Mouse (Mus musculus) neutrophil, adult 5-6 weeks (primary cell): ENCODE results near the gene Atg3. TPM values are rescaled to one million over a fixed set of nuclear protein-coding genes. Genes with fewer than 3 reads are reported as not detected.

Experiments
- ATAC-seq: fragments of 151-379, 151-347 bp; 2 replicates; pipeline ENCODE4 v1.8.0; 2017; ENCODE audit warnings: mild to moderate bottlenecking, moderate TSS enrichment; ENCODE audit not compliant: insufficient number of reproducible peaks, poor library complexity, low FRiP score, severe bottlenecking; ENCODE audit errors: extremely low read depth
- total RNA-seq: library from RNA; stranded (forward); fragments of 200-1000 nt; gene quantifications from 2 replicates; pipeline ENCODE4 v1.2.3, GENCODE M21; 2017

Atg3 gene
- 207 and 231 TPM in 2 replicates for total RNA-seq

DNA sequence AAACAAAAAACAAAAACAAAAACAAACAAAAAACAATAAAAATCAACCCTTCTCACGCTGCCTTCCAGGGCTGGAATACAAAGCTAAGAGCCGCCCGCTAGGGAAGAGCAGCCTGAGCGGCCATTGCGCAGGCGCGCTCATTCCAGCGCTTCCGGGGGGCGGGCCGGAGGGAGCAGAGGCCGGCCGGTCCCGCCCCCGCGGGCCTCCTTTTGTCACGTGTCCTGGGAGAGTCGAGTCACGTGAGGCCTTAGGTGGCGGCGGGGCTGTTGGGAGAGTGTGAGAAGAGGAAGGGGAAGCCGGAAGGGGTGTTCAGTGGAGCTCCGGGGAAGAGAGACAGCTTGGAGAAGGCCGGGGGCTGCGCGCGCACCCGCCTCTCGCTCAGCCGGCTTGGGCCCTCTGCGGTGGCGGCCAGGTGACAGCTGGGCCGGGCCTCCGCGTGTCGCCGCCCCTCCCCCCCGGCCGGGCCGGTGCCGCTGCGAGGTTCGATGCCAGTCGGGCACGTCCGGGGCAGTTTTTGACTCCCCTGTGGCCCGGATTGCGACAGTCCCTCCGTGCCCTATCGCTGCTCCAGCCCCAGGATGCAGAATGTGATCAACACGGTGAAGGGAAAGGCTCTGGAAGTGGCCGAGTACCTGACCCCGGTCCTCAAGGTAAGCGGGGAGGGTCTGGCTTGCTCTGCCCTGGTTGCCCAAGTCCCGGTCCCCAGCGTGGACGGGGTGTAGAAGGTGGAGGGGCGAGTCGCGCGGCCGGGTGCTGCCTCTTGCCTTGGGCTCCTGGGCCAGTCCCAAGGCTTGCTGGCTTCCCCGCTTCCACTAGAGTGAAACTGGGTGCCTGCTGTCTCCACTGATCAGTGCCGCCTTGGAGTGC is at the start of gene Atg3, which contains the start of gene Slc35a5:
Atg3 (plus strand) TSS at position 264 of the 867 bp plus-strand sequence.
Slc35a5 (minus strand) TSS at position 185 of the 867 bp plus-strand sequence.
- ATAC-seq = peak; percentile 92

DNA sequence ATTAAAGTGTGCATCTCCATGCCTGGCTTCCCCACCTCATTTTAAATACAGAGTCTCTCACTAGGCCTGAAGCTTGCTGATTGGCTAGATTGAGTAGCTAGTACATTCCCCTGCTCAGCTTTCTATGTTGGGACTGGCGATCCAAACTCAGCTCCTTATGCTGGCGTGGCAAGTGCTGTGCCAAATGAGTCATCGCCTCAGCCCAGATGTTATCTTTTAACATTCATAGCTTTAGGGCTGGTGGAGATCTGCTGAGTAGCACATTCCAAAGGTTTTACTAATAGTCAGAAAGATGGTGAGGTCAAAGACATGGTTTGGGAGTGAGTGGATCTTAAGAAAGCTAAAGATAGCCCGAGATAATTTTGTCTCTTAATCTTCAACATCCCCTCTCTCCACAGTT is 48.1 kb upstream of the Atg3 start:
- ATAC-seq = no peak

DNA sequence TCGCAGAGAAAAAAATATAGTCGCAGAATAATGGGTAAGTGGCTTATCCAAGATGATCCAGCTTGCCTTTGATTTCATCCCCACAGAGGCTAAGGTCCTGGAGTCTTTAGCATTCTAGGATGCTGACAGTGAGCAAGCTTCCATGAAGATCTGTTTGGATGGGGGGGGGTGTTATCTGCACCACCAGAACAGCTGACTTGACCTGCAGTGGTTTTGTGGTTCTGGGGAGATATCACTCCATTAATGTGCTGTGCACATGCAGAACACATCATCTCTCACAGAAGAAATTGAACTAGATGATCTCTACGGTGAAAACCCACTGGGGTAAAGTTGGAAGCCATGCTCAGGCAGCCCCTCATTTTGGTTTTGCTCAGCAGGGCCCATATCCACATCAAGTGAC is 41.4 kb upstream of the Atg3 start:
- ATAC-seq = no peak

DNA sequence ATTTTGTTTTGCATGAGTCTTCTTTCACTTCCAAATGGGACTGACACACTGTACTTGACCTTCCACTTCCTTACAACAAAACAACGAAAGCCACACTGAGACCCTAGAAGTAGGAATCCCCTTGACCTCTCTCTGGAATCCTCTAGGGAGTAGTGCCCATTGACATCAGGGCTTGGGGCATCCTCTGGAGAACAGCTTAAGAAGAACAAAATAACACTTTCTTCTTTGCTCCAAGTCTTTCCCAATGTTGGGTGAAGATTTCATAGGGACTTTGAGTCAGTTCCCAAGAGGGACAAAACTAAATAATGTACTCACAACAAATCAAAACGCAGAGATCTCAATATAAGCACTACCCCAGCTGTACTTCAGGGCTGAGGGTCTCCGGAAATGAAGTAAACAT is 39.8 kb upstream of the Atg3 start:
- ATAC-seq = no peak

DNA sequence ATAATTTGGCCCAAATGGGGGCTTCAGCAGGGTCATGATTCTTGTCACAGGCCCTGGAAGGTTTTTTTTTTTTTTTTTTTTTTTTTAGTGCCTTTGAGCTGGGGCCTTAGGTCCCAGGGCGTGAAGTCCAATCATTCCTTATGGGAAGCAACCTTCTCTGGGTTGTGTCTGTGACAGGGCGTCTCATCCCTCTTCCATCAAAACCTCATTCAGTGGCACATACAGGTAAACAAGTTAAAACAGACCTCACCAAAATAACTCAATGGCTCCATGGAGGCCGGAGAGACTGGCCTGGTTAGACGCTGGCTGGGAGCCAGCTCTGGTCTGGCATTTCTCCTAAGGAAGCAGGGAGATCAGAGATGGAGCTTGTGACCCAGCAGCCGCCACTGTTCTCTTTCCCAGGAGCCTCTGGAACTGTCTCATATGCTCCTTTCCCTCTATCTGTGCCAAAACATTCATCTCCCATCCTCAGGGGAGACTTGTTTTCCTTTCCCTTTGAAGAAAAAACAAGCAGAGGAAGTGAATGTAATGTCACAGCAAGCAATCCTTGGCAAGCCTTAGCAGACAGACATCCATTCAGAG is 37.6 kb upstream of the Atg3 start:
- ATAC-seq = no peak

DNA sequence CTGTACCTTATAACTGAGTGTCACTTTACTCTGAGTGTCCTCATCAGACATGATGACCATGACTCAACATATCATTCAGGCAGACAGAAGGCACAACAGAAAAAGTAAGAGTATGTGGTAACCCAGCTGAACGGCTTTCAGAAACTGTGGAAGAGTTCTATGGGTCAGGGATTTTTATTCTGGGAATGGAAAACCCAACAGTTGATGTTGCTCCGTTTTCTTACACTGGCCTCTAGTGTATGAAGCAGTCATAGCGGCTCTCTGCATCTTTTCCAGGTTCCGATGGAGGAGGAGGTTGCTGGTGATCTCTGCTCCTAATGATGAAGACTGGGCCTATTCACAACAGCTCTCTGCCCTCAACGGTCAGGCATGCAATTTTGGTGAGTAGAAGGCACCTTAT is 36.0 kb upstream of the Atg3 start:
- no peak for ATAC-seq

DNA sequence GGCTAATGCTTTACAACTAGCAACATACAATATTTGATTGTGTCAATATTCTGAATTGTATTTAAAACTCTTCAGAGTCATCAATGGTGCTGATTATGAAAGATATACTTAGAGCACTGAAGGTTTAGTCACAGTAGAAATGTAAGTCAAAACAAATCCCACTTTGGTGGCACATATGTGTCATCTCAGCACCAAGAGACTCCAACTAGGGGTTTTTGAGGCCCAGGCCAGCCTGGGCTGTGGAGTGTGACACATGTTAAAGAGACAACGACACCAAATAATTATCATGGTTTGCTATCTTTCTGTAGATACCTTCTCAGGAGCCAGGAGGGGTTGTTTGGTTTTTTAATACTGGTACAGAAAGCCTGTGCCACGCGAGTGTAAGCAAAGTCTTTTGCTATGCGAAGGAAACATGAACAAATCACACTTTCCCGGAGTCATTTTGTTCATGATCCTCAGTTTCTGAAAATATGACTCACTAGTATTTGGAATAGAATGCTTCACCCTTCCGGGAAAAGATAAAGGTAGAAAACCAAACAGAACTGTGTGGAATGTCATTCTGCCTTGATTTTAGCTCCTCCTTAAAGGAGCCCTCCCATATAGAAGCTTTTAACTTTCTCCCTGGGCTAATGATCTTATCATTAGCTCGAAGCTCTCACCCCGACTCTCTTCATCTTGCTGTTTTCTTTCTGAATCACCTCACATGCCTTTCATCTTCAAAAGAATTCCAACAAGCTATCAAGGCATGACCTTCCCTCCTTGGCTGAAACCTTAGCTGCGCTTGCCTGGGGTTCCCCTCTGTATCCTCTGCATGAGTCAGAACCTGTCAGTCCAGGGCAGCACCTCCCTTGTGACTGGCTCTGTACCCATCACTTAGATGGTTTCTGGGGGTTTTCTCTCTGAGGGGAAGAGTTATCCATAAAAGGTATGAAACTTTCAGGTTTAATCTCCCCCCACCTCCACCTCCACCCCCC is 34.1 kb upstream of the Atg3 start:
- no peak for ATAC-seq

DNA sequence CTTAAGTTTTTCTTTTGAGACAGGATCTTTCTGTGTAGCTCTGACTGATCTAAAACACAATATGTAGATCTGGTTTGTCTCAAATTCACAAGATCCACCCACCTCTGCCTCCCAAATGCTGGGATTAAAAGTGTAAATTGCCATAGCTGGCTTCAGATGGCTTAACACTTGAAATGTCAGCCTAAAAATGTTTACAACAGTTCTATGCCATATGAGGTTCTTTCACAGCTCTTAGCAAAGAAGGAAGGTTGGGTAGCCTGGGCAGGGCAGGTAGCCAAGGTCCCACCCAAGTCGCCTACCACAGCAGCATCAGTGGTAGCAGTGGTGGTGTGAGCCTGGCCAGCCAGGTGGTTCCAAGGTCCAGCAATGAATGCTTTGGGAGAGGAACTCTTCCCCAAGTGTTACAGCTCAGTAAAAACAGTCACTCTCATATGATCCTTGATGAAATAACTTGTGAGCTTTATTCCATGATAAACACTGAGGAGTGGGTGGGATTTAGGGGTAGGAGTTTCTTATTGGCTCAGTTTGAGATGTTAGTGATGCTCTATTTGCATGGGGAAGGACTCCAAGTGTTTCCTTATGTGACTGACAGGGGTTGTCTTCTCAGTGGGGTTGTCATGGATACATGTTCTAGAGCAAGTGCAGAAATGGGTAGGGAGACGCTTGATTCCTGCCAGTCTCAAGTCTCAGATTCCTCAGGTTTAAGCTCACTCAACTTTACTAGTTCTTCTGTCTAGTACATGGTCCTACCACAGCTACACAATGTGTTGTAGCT is 30.5 kb upstream of the Atg3 start:
- no peak for ATAC-seq

DNA sequence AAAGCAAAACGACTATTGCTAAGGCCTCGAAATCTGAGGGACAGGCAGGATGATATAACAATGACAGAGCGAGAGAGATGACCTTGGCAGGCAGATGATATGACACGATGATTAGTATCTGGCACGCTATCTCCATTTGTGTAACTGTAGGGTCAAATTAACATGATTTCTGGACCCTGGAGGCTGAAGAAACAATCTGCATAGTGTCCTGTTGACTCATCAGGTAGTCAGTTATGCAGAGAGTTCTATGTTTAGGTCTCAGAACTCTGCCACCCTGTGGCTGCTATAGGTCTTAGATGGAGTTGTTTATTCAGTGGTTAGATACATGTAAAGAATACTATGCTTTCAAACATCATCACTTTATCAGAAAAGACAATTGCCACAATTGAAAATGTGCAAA is 16.9 kb upstream of the Atg3 start:
- no peak for ATAC-seq

DNA sequence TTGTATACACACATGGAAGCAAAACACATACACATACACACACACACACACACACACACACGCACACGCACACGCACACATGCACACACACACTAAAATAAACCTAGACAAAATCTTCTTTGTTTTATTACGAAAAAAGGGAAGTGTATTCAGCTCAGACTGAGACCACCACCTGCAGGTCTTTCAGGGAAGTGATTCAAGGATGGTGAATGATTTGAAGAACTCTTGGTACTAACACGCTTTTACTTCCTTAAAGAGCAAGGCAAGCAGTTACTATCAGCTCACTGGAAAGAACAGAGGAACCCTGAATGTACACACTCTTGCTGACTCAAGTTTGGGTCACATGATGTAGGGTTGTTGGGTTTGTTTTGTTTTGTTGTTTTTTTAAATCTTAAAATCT is 16.0 kb upstream of the Atg3 start:
- ATAC-seq = peak; percentile 92

DNA sequence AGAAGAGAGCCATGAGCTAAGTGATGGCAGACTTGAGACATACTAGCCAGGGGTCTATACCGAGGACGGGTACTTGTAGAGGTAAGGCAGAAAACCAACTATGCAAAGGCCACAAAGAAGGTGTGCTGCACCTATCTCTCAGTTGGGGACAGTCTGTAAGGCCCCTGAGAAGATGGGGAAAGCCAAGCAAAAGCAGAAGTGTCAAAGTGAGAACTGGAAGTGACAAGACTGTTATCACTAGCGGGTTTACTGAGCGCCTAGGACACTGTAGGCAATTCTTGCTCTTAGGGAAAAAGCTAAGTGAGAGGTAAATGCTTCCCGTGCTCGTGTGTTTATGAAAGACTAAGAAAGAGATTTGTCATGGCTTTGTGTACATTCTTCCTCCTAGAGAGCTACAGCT is 13.5 kb upstream of the Atg3 start:
- peak; percentile 36; the same call in 1 of the 2 replicates for ATAC-seq

DNA sequence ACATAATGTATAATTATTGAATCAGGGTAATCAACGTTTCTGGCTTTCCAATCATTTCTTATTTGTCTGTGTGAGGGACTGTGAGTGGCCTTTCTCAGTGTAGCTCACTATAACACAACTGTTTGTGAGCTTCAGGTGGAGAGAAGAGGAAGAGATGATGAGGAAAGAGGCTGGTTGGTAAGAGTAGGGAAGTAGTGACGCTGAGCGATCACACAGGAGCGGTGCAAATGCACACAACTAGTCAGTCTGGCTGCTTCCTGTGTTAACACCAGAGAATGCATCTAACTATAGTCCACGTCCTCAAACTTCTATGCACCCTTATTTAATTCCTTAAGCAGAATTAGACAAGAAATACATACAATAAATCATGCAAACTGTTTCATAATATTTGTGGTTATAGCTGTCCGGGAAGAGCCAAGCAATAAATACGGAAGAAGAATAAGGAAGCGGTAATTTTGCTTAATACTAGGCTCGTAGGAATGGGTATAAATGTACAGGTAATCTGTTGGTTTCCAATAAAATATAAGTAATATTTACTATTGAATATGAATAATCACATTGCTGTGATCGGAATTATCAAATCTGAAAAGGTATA is 10.0 kb upstream of the Atg3 start:
- ATAC-seq = peak; percentile 94

DNA sequence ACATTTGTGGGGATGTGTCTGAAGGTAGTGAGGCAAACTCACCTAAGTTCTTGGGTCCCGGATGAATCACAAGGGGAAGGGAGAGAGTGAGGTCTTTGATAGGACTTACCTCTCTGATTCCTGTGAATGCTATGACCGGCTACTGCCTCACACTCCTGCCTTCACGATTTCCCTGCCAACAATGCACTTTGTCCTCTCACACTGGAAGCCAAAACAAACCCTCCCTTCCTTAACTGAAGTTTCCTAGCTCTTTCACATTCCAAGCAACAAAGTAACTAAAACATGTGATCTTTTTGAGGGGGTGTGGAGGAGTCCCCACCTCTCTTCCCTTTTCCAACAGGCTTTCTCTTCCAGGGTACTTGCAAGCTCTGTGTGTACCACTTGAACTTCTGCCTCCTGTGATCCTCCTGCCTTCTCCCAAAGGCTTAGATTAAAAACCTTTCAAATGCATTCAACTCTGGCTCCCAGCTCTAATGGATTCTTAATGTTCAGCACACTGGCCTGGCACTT is 3.8 kb upstream of the Atg3 start:
- no peak for ATAC-seq

DNA sequence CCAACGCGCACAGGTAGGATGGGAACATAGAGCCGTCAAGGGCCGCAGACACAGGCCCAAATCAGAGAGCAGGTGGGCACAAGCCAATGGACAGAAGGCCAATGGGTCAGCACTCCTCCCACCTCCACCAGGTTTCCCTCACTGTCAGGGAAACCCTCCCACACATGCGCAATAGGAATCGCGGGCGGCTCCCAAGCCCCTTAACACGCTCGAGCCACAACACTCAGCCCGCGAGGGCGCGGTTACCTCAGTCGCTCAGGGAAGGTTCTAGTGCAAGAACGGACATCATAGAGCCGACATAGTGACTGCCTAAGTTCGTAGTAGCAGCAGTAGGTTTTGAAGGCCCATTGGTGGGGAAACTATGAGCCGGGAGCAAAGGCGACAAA is 456 bp upstream of the Atg3 start:
- ATAC-seq = peak; percentile 23; the same call in 1 of the 2 replicates

DNA sequence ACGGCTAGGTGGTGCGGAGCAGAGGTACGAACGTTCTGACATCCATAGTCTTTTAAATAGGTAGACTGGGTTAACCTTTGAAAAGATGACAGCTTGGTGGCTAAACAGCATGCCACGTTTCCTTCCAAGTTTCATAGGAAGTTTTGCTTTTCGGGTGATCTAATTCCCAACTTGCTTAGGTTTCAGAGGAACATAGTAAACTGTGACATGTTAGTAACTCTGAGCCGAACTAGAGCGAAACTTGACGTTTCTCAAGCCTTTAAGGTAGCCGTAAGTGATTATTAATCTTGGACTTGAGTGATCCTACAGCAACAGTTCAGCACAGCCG is 768 bp downstream of the Atg3 start:
- ATAC-seq = no peak

DNA sequence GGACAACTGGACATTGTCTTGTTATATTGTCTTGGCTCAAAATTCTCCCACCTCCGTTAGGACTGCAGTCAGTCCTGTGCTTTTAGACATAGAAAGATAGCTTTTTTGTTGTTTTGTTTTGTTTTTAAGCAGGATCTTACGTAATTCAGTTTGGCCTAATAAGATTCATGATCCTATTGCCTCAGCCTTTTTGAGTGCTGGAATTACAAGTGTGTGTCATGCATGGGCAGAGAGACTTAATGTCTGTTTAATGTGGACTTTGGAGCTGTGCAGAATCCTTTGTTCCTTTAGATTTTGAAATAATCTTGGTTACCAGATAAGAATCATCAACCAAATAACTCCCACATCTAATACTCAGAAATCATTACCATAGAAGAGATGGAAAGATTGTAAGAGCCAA is 20.0 kb downstream of the Atg3 start:
- no peak for ATAC-seq

DNA sequence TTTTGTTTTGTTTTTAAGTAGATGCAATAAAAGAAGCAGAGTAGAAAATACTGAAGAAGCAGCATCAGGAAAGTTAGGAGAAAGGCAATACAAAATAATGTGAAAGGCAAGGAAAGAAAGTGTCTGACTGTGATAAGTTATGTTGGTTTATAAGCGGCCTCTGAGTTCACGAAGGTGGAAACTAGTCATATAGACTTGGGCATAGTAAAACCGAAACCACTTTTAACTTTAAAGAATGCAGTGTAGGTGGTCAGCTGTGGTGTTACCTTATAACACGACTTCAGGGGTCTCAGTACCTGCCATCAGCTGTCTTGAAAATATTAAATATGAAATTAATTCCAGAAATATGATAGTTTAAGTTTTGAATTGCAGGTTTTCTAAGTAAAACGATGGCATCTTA is 23.2 kb downstream of the Atg3 start:
- ATAC-seq = no peak

DNA sequence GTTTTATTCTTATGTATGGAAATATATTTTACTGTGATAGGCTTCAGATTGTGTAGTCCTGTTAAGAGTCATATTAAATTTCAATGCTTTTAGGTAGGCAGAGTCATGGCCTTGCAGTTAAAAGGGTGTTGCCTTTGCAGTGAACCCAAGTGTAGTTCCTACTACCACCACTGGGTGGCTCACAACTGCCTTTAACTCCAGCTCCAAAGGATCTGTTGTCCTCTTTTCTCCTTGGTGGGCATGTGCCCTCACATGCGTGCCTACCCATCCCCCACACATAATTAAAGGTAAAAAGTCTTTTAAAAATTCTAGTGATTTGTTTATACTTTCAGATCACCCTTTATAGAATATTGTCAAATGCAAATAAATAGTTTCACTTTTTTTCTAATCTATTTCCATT is 34.0 kb downstream of the Atg3 start:
- ATAC-seq = peak; percentile 68; the same call in 1 of the 2 replicates
